Mouse (Mus musculus): Measurements from ENCODE around the gene Gm10277. TPM values are rescaled to one million over a fixed set of nuclear protein-coding genes. Genes with fewer than 3 reads are reported as not detected.

The Gm10277 gene
- polyA plus RNA-seq, 1 experiment from 2014 or later = 1.5 TPM

DNA sequence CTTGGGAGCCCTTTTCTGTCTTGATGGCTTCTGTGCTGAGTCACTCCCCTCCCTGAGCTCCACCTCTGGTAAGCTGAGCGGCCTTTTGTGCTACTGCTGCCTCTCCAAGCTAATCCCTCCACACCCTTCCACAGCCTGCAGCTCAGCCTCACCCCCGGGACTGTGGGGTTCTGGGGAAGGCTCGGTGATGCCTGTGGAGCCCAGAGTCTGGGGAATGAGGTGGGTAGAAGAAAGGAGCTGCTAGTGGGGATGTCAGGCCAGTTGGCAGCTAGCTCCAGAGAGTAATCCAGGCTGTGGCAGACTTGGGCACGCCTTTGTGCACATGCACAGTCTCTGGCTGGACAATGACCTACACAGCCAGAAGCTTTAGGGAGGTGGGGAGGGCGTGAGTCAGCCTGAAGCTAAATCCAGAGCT is 20.5 kb upstream of the Gm10277 start:
- 48% methylated on average over 5 of the region's 5 CpGs for WGBS
- Histone ChIP-seq H3K9me3 (ENCODE audit: control insufficient read depth, low read depth, low read length) (no peaks in the 10 kb centered on the region), H3K27ac (ENCODE audit: low read length) (0 out of 2 replicates have a peak overlapping the region, but pooled peaks have one; percentile 7), H3K4me1 (ENCODE audit: control insufficient read depth, insufficient read depth, low read length) (no peaks in the 10 kb centered on the region), H3K27me3 (ENCODE audit: control insufficient read depth, insufficient read depth, low read length) (no peaks in the 10 kb centered on the region), H3K4me2 (replicated peaks; ENCODE audit: low read depth, low read length) (no peak overlapping the region), H3K36me3 (ENCODE audit: control insufficient read depth, insufficient read depth, low read length) (no peaks in the 10 kb centered on the region), H3K9ac (replicated peaks; ENCODE audit: low read depth, low read length) (no peak overlapping the region), H3K4me3 (ENCODE audit: low read depth, low read length) (no peak overlapping the region)
- ATAC-seq (ENCODE audit: insufficient number of reproducible peaks, insufficient read depth, low FRiP score, low read depth) = no peak

DNA sequence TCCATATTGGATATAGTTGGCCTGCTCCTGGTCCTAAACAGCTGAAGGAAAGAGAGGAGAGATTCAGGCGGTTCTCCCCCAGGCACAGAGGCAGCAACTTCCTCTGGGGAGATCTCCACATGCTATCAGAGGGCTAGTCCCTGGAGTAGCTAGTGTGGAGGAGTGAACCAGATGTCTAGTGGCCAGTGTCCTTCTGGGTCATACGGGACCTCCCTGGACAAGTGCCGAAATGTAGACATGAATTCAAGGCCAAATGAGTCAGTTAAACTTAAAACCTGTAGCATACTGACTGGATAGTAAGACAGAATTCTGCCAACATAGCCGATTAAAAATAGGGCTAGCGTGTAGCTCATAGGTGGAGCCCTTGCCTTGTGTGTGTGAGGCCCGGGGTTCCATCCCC is 19.3 kb upstream of the Gm10277 start:
- Histone ChIP-seq H3K4me1 (ENCODE audit: control insufficient read depth, insufficient read depth, low read length) (0 out of 2 replicates have a peak, but pooled peaks cover 2% of the 10 kb centered on the region), H3K9me3 (ENCODE audit: control insufficient read depth, low read depth, low read length) (no peaks in the 10 kb centered on the region), H3K36me3 (ENCODE audit: control insufficient read depth, insufficient read depth, low read length) (no peaks in the 10 kb centered on the region), H3K27me3 (ENCODE audit: control insufficient read depth, insufficient read depth, low read length) (no peaks in the 10 kb centered on the region), H3K9ac (replicated peaks; ENCODE audit: low read depth, low read length) (no peak overlapping the region), H3K27ac (ENCODE audit: low read length) (no peak overlapping the region), H3K4me3 (ENCODE audit: low read depth, low read length) (no peak overlapping the region), H3K4me2 (replicated peaks; ENCODE audit: low read depth, low read length) (no peak overlapping the region)
- ATAC-seq (ENCODE audit: insufficient number of reproducible peaks, insufficient read depth, low FRiP score, low read depth) = no peak
- WGBS = 85% methylated on average over 6 of the region's 6 CpGs

GRCm38 (mm10) chr11:77806218-77806617 is 18.7 kb upstream of the Gm10277 start:
- Histone ChIP-seq H3K4me3 (ENCODE audit: low read depth, low read length) (no peak overlapping the region), H3K9ac (replicated peaks; ENCODE audit: low read depth, low read length) (no peak overlapping the region), H3K36me3 (ENCODE audit: control insufficient read depth, insufficient read depth, low read length) (no peaks in the 10 kb centered on the region), H3K27ac (ENCODE audit: low read length) (no peak overlapping the region), H3K27me3 (ENCODE audit: control insufficient read depth, insufficient read depth, low read length) (no peaks in the 10 kb centered on the region), H3K4me2 (replicated peaks; ENCODE audit: low read depth, low read length) (no peak overlapping the region), H3K9me3 (ENCODE audit: control insufficient read depth, low read depth, low read length) (no peaks in the 10 kb centered on the region), H3K4me1 (ENCODE audit: control insufficient read depth, insufficient read depth, low read length) (peaks cover 9% of the 10 kb centered on the region)
- no peak for ATAC-seq (ENCODE audit: insufficient number of reproducible peaks, insufficient read depth, low FRiP score, low read depth)
- 33% methylated on average over 2 of the region's 2 CpGs for WGBS

DNA sequence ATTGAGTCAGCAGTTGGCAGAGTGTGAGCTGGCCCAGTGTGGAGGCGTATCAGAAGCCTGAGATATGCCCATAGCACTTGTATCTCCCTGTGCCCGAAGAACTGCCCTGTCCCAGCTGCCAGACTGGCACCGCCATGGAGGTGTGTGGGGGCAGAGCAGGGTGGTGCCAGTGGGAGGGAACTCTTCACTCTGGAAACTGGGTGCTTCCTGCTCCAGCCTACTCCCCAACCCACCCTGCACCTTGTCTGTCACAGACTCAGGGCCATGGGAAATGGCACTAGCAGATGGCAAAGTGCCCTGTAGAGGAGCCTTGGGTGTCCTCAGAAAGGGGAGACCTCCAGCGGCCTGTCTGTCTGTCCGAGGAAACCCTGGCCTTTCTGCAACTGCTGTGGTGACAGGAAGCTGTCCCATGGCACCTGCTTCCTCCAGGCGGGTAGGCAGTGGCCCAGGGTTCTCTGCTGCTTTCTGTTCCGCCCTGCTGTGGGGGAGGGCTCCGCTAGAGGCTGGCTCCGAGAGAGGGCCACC is 14.9 kb upstream of the Gm10277 start:
- Histone ChIP-seq H3K36me3 (ENCODE audit: control insufficient read depth, insufficient read depth, low read length) (no peaks in the 10 kb centered on the region), H3K9ac (replicated peaks; ENCODE audit: low read depth, low read length) (no peak overlapping the region), H3K9me3 (ENCODE audit: control insufficient read depth, low read depth, low read length) (no peaks in the 10 kb centered on the region), H3K27ac (ENCODE audit: low read length) (0 out of 2 replicates have a peak overlapping the region, but pooled peaks have one; percentile 21), H3K27me3 (ENCODE audit: control insufficient read depth, insufficient read depth, low read length) (no peaks in the 10 kb centered on the region), H3K4me1 (ENCODE audit: control insufficient read depth, insufficient read depth, low read length) (peaks cover 18% of the 10 kb centered on the region), H3K4me3 (ENCODE audit: low read depth, low read length) (no peak overlapping the region), H3K4me2 (replicated peaks; ENCODE audit: low read depth, low read length) (no peak overlapping the region)
- 75% methylated on average over 9 of the region's 9 CpGs for WGBS
- ATAC-seq (ENCODE audit: insufficient number of reproducible peaks, insufficient read depth, low FRiP score, low read depth) = no peak

DNA sequence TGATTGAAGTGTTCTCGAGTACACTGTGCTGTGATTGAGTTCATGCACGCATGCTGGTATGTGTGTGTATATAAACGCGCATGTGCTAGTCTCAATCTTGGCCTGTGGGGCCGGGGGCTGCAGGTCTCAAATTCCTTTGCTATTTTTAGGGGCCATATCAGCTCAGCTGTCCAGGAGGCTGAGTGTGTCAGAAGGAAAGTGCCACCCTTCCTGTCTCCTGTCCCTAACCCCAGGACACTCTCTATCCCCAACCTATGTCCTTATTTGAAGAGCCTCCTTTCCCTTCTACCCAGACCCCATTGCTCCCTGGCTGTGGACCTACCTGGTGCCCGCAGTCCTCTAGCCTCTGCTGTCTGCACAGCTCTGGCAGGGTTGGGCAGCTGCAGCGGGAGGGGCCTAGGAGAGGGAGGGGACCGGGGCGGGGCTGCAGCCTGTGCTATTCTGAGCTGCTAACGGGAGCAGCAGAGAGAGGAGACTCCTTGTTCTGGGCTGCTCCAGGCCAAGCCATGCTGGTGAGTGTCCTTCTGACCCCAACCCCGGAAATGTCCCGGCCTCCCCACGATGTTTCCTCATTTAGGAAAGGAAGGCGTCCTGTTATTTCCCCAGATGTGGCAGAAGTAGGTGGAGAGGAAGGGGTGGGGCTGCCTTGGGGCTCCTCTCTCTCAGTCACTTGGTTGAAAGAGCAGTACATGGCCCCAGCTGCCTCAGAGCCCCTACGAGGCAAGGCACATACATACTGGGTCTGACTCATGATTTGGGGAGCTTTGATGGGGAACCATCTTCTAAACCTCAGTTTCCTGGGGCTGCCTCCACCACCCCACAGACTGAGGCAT is 13.5 kb upstream of the Gm10277 start:
- H3K4me1 ChIP-seq (ENCODE audit: control insufficient read depth, insufficient read depth, low read length) = peaks cover 18% of the 10 kb centered on the region
- WGBS = 7% methylated on average over 15 of the region's 15 CpGs
- no peaks in the 10 kb centered on the region for H3K9me3 ChIP-seq (ENCODE audit: control insufficient read depth, low read depth, low read length)
- H3K4me3 ChIP-seq (ENCODE audit: low read depth, low read length) = no peak overlapping the region
- H3K27ac ChIP-seq (ENCODE audit: low read length) = peak overlapping the region; percentile 71
- H3K9ac ChIP-seq (replicated peaks; ENCODE audit: low read depth, low read length) = no peak overlapping the region
- no peaks in the 10 kb centered on the region for H3K36me3 ChIP-seq (ENCODE audit: control insufficient read depth, insufficient read depth, low read length)
- H3K27me3 ChIP-seq (ENCODE audit: control insufficient read depth, insufficient read depth, low read length) = no peaks in the 10 kb centered on the region
- peak; percentile 90 for ATAC-seq (ENCODE audit: insufficient number of reproducible peaks, insufficient read depth, low FRiP score, low read depth)
- H3K4me2 ChIP-seq (replicated peaks; ENCODE audit: low read depth, low read length) = peak overlapping the region; percentile 27

- Histone ChIP-seq H3K27me3 (ENCODE audit: control insufficient read depth, insufficient read depth, low read length) (no peaks in the 10 kb centered on the region), H3K9ac (replicated peaks; ENCODE audit: low read depth, low read length) (no peak overlapping the region), H3K27ac (ENCODE audit: low read length) (peak overlapping the region; percentile 71), H3K36me3 (ENCODE audit: control insufficient read depth, insufficient read depth, low read length) (no peaks in the 10 kb centered on the region), H3K4me1 (ENCODE audit: control insufficient read depth, insufficient read depth, low read length) (peaks cover 18% of the 10 kb centered on the region), H3K4me2 (replicated peaks; ENCODE audit: low read depth, low read length) (peak overlapping the region; percentile 27; the same call in 1 of the 2 replicates), H3K4me3 (ENCODE audit: low read depth, low read length) (no peak overlapping the region), H3K9me3 (ENCODE audit: control insufficient read depth, low read depth, low read length) (no peaks in the 10 kb centered on the region)
- ATAC-seq (ENCODE audit: insufficient number of reproducible peaks, insufficient read depth, low FRiP score, low read depth) = no peak
- 49% methylated on average over 9 of the region's 9 CpGs for WGBS
Measured at GRCm38 (mm10) chr11:77800491-77800868, 12.9 kb upstream of the Gm10277 start.

GRCm38 (mm10) chr11:77795216-77795615 is 7.7 kb upstream of the Gm10277 start:
- Histone ChIP-seq H3K4me1 (ENCODE audit: control insufficient read depth, insufficient read depth, low read length) (peaks cover 21% of the 10 kb centered on the region), H3K9me3 (ENCODE audit: control insufficient read depth, low read depth, low read length) (no peaks in the 10 kb centered on the region), H3K36me3 (ENCODE audit: control insufficient read depth, insufficient read depth, low read length) (no peaks in the 10 kb centered on the region), H3K9ac (replicated peaks; ENCODE audit: low read depth, low read length) (no peak overlapping the region), H3K27ac (ENCODE audit: low read length) (no peak overlapping the region), H3K27me3 (ENCODE audit: control insufficient read depth, insufficient read depth, low read length) (no peaks in the 10 kb centered on the region), H3K4me2 (replicated peaks; ENCODE audit: low read depth, low read length) (no peak overlapping the region), H3K4me3 (ENCODE audit: low read depth, low read length) (no peak overlapping the region)
- no peak for ATAC-seq (ENCODE audit: insufficient number of reproducible peaks, insufficient read depth, low FRiP score, low read depth)
- 77% methylated on average over 5 of the region's 5 CpGs for WGBS

- Histone ChIP-seq H3K4me1 (ENCODE audit: control insufficient read depth, insufficient read depth, low read length) (peaks cover 22% of the 10 kb centered on the region), H3K4me2 (replicated peaks; ENCODE audit: low read depth, low read length) (peak overlapping the region; percentile 64), H3K27me3 (ENCODE audit: control insufficient read depth, insufficient read depth, low read length) (no peaks in the 10 kb centered on the region), H3K9ac (replicated peaks; ENCODE audit: low read depth, low read length) (peak overlapping the region; percentile 37; the same call in 1 of the 2 replicates), H3K36me3 (ENCODE audit: control insufficient read depth, insufficient read depth, low read length) (no peaks in the 10 kb centered on the region), H3K9me3 (ENCODE audit: control insufficient read depth, low read depth, low read length) (no peaks in the 10 kb centered on the region), H3K27ac (ENCODE audit: low read length) (peak overlapping the region; percentile 53; the same call in 1 of the 2 replicates), H3K4me3 (ENCODE audit: low read depth, low read length) (peak overlapping the region; percentile 31)
- peak; percentile 86 for ATAC-seq (ENCODE audit: insufficient number of reproducible peaks, insufficient read depth, low FRiP score, low read depth)
- 4% methylated on average over 19 of the region's 19 CpGs for WGBS
Measured at GRCm38 (mm10) chr11:77793238-77793930, 5.8 kb upstream of the Gm10277 start.
